Mouse (Mus musculus): ENCODE measurements around the gene Dennd4a. TPM values are rescaled to one million over a fixed set of nuclear protein-coding genes. Genes with fewer than 3 reads are reported as not detected.

Dennd4a gene
- polyA plus RNA-seq, 1 experiment from 2014 or later, result 42.3 TPM

- 41% methylated on average over 4 of the region's 4 CpGs for WGBS (ENCODE audit: insufficient replicate concordance)
- Histone ChIP-seq H3K27ac (ENCODE audit: low read length) (peak overlapping the region; percentile 70), H3K4me3 (ENCODE audit: low read depth, low read length) (no peak overlapping the region), H3K4me1 (ENCODE audit: control insufficient read depth, low read depth, low read length) (no peaks in the 10 kb centered on the region; the same call in 1 of the 2 replicates), H3K4me2 (ENCODE audit: low read depth, low read length) (no peak overlapping the region), H3K9me3 (replicated peaks; ENCODE audit: control insufficient read depth, low read length) (no peaks in the 10 kb centered on the region), H3K9ac (ENCODE audit: low read depth, low read length) (no peak overlapping the region), H3K27me3 (ENCODE audit: control insufficient read depth, insufficient read depth, low read depth, low read length) (no peaks in the 10 kb centered on the region), H3K36me3 (ENCODE audit: control insufficient read depth, insufficient read depth) (no peaks in the 10 kb centered on the region)
- ATAC-seq (ENCODE audit: low read depth), result no peak
Observed at GRCm38 (mm10) chr9:64773936-64774335, 37.2 kb upstream of the Dennd4a start.

- Histone ChIP-seq H3K9ac (ENCODE audit: low read depth, low read length) (no peak overlapping the region), H3K4me2 (ENCODE audit: low read depth, low read length) (no peak overlapping the region)
- WGBS (ENCODE audit: insufficient replicate concordance), result 41% methylated on average over 5 of the region's 5 CpGs
Observed at GRCm38 (mm10) chr9:64774411-64774811, 36.7 kb upstream of the Dennd4a start.

GRCm38 (mm10) chr9:64774883-64775282 lies 36.3 kb upstream of the Dennd4a start:
- H3K36me3 ChIP-seq (ENCODE audit: control insufficient read depth, insufficient read depth), result no peaks in the 10 kb centered on the region
- H3K4me3 ChIP-seq (ENCODE audit: low read depth, low read length), result no peak overlapping the region
- ATAC-seq (ENCODE audit: low read depth), result 0 out of 2 replicates have a peak, but pooled peaks have one; percentile 5
- H3K4me1 ChIP-seq (ENCODE audit: control insufficient read depth, low read depth, low read length), result peaks cover 2% of the 10 kb centered on the region; the same call in 1 of the 2 replicates
- peak overlapping the region; percentile 52 for H3K27ac ChIP-seq (ENCODE audit: low read length)
- 73% methylated on average over 2 of the region's 2 CpGs for WGBS (ENCODE audit: insufficient replicate concordance)
- no peaks in the 10 kb centered on the region for H3K27me3 ChIP-seq (ENCODE audit: control insufficient read depth, insufficient read depth, low read depth, low read length)
- no peaks in the 10 kb centered on the region for H3K9me3 ChIP-seq (replicated peaks; ENCODE audit: control insufficient read depth, low read length)
- H3K9ac ChIP-seq (ENCODE audit: low read depth, low read length), result no peak overlapping the region
- no peak overlapping the region for H3K4me2 ChIP-seq (ENCODE audit: low read depth, low read length)

More at GRCm38 (mm10) chr9:64774411-64774811, 36.7 kb upstream of the Dennd4a start:
- Histone ChIP-seq H3K4me3 (ENCODE audit: low read depth, low read length) (no peak overlapping the region), H3K9me3 (replicated peaks; ENCODE audit: control insufficient read depth, low read length) (no peaks in the 10 kb centered on the region), H3K27me3 (ENCODE audit: control insufficient read depth, insufficient read depth, low read depth, low read length) (no peaks in the 10 kb centered on the region), H3K36me3 (ENCODE audit: control insufficient read depth, insufficient read depth) (no peaks in the 10 kb centered on the region), H3K27ac (ENCODE audit: low read length) (peak overlapping the region; percentile 70), H3K4me1 (ENCODE audit: control insufficient read depth, low read depth, low read length) (peaks cover 1% of the 10 kb centered on the region; the same call in 1 of the 2 replicates)
- ATAC-seq (ENCODE audit: low read depth), result peak; percentile 80

- Histone ChIP-seq H3K4me3 (ENCODE audit: low read depth, low read length) (no peak overlapping the region), H3K4me2 (ENCODE audit: low read depth, low read length) (no peak overlapping the region), H3K9ac (ENCODE audit: low read depth, low read length) (no peak overlapping the region), H3K4me1 (ENCODE audit: control insufficient read depth, low read depth, low read length) (peaks cover 2% of the 10 kb centered on the region; the same call in 1 of the 2 replicates), H3K27me3 (ENCODE audit: control insufficient read depth, insufficient read depth, low read depth, low read length) (no peaks in the 10 kb centered on the region), H3K9me3 (replicated peaks; ENCODE audit: control insufficient read depth, low read length) (no peaks in the 10 kb centered on the region), H3K27ac (ENCODE audit: low read length) (peak overlapping the region; percentile 52), H3K36me3 (ENCODE audit: control insufficient read depth, insufficient read depth) (no peaks in the 10 kb centered on the region)
- no peak for ATAC-seq (ENCODE audit: low read depth)
- 45% methylated on average over 4 of the region's 4 CpGs for WGBS (ENCODE audit: insufficient replicate concordance)
Observed at GRCm38 (mm10) chr9:64775491-64775890, 35.6 kb upstream of the Dennd4a start.

GRCm38 (mm10) chr9:64777441-64777987 lies 33.6 kb upstream of the Dennd4a start:
- 0 out of 2 replicates have a peak, but pooled peaks cover 2% of the 10 kb centered on the region for H3K4me1 ChIP-seq (ENCODE audit: control insufficient read depth, low read depth, low read length)
- H3K4me3 ChIP-seq (ENCODE audit: low read depth, low read length), result no peak overlapping the region
- no peaks in the 10 kb centered on the region for H3K36me3 ChIP-seq (ENCODE audit: control insufficient read depth, insufficient read depth)
- no peaks in the 10 kb centered on the region for H3K9me3 ChIP-seq (replicated peaks; ENCODE audit: control insufficient read depth, low read length)
- H3K27ac ChIP-seq (ENCODE audit: low read length), result no peak overlapping the region
- H3K4me2 ChIP-seq (ENCODE audit: low read depth, low read length), result no peak overlapping the region
- WGBS (ENCODE audit: insufficient replicate concordance), result 68% methylated on average over 4 of the region's 4 CpGs
- H3K9ac ChIP-seq (ENCODE audit: low read depth, low read length), result no peak overlapping the region
- H3K27me3 ChIP-seq (ENCODE audit: control insufficient read depth, insufficient read depth, low read depth, low read length), result no peaks in the 10 kb centered on the region
- ATAC-seq (ENCODE audit: low read depth), result no peak

- Histone ChIP-seq H3K27me3 (ENCODE audit: control insufficient read depth, insufficient read depth, low read depth, low read length) (no peaks in the 10 kb centered on the region), H3K9me3 (replicated peaks; ENCODE audit: control insufficient read depth, low read length) (no peaks in the 10 kb centered on the region), H3K4me3 (ENCODE audit: low read depth, low read length) (no peak overlapping the region), H3K27ac (ENCODE audit: low read length) (no peak overlapping the region), H3K4me2 (ENCODE audit: low read depth, low read length) (no peak overlapping the region), H3K36me3 (ENCODE audit: control insufficient read depth, insufficient read depth) (no peaks in the 10 kb centered on the region), H3K9ac (ENCODE audit: low read depth, low read length) (no peak overlapping the region), H3K4me1 (ENCODE audit: control insufficient read depth, low read depth, low read length) (0 out of 2 replicates have a peak, but pooled peaks cover 2% of the 10 kb centered on the region)
- ATAC-seq (ENCODE audit: low read depth), result no peak
- WGBS (ENCODE audit: insufficient replicate concordance), result 71% methylated on average over 1 of the region's 1 CpGs
Observed at GRCm38 (mm10) chr9:64778151-64778550, 33.0 kb upstream of the Dennd4a start.

GRCm38 (mm10) chr9:64779628-64780027 lies 31.5 kb upstream of the Dennd4a start:
- H3K27ac ChIP-seq (ENCODE audit: low read length), result no peak overlapping the region
- no peak overlapping the region for H3K4me3 ChIP-seq (ENCODE audit: low read depth, low read length)
- ATAC-seq (ENCODE audit: low read depth), result peak; percentile 50; the same call in 1 of the 2 replicates
- no peak overlapping the region for H3K9ac ChIP-seq (ENCODE audit: low read depth, low read length)
- no peaks in the 10 kb centered on the region for H3K9me3 ChIP-seq (replicated peaks; ENCODE audit: control insufficient read depth, low read length)
- WGBS (ENCODE audit: insufficient replicate concordance), result 35% methylated on average over 7 of the region's 7 CpGs
- no peaks in the 10 kb centered on the region for H3K27me3 ChIP-seq (ENCODE audit: control insufficient read depth, insufficient read depth, low read depth, low read length)
- H3K4me1 ChIP-seq (ENCODE audit: control insufficient read depth, low read depth, low read length), result 0 out of 2 replicates have a peak, but pooled peaks cover 3% of the 10 kb centered on the region
- no peaks in the 10 kb centered on the region for H3K36me3 ChIP-seq (ENCODE audit: control insufficient read depth, insufficient read depth)
- H3K4me2 ChIP-seq (ENCODE audit: low read depth, low read length), result no peak overlapping the region

GRCm38 (mm10) chr9:64783511-64783910 lies 27.6 kb upstream of the Dennd4a start:
- no peaks in the 10 kb centered on the region for H3K9me3 ChIP-seq (replicated peaks; ENCODE audit: control insufficient read depth, low read length)
- no peak overlapping the region for H3K4me2 ChIP-seq (ENCODE audit: low read depth, low read length)
- no peaks in the 10 kb centered on the region for H3K36me3 ChIP-seq (ENCODE audit: control insufficient read depth, insufficient read depth)
- WGBS (ENCODE audit: insufficient replicate concordance), result 79% methylated on average over 7 of the region's 7 CpGs
- peaks cover 6% of the 10 kb centered on the region for H3K4me1 ChIP-seq (ENCODE audit: control insufficient read depth, low read depth, low read length)
- H3K27ac ChIP-seq (ENCODE audit: low read length), result no peak overlapping the region
- no peak overlapping the region for H3K4me3 ChIP-seq (ENCODE audit: low read depth, low read length)
- H3K9ac ChIP-seq (ENCODE audit: low read depth, low read length), result no peak overlapping the region
- no peak for ATAC-seq (ENCODE audit: low read depth)
- no peaks in the 10 kb centered on the region for H3K27me3 ChIP-seq (ENCODE audit: control insufficient read depth, insufficient read depth, low read depth, low read length)

- Histone ChIP-seq H3K9ac (ENCODE audit: low read depth, low read length) (no peak overlapping the region), H3K9me3 (replicated peaks; ENCODE audit: control insufficient read depth, low read length) (no peaks in the 10 kb centered on the region), H3K4me1 (ENCODE audit: control insufficient read depth, low read depth, low read length) (peaks cover 12% of the 10 kb centered on the region), H3K36me3 (ENCODE audit: control insufficient read depth, insufficient read depth) (no peaks in the 10 kb centered on the region), H3K4me2 (ENCODE audit: low read depth, low read length) (no peak overlapping the region), H3K4me3 (ENCODE audit: low read depth, low read length) (no peak overlapping the region), H3K27ac (ENCODE audit: low read length) (0 out of 2 replicates have a peak overlapping the region, but pooled peaks have one; percentile 35), H3K27me3 (ENCODE audit: control insufficient read depth, insufficient read depth, low read depth, low read length) (no peaks in the 10 kb centered on the region)
- peak; percentile 79 for ATAC-seq (ENCODE audit: low read depth)
- 34% methylated on average over 4 of the region's 4 CpGs for WGBS (ENCODE audit: insufficient replicate concordance)
Observed at GRCm38 (mm10) chr9:64784841-64785240, 26.3 kb upstream of the Dennd4a start.

Data from liver, embryonic 16.5 days (tissue).